Mouse (Mus musculus) olfactory bulb, adult 2 months (tissue): Measurements from ENCODE around the gene Atg4d. TPM values are rescaled to one million over a fixed set of nuclear protein-coding genes. Genes with fewer than 3 reads are reported as not detected.
"Not testable (repeated sequence)": the region's sequence is repeated elsewhere in the genome, so short reads cannot be mapped to it uniquely, and the experiment has no call there.

ENCODE experiments used
- H3K27ac ChIP-seq: fragments of 200-500 bp; 2 replicates; pipeline ENCODE4 v1.5.1; 2012; ENCODE audit warnings: low read depth, low read length; ENCODE audit not compliant: insufficient read depth
- H3K4me1 ChIP-seq: fragments of 200-500 bp; 2 replicates; pipeline ENCODE4 v1.6.1; 2012; ENCODE audit warnings: low read length; ENCODE audit not compliant: control insufficient read depth, insufficient read depth
- H3K4me3 ChIP-seq: fragments of 200-500 bp; 2 replicates; pipeline ENCODE4 v1.5.1; 2012; ENCODE audit warnings: mild to moderate bottlenecking, low read depth, low read length, moderate library complexity; ENCODE audit not compliant: insufficient read depth
- CTCF ChIP-seq: fragments of 200-500 bp; IDR thresholded peaks from 2 replicates; pipeline ENCODE4 v1.5.1; 2012; ENCODE audit warnings: low read depth, mild to moderate bottlenecking, low read length, moderate library complexity; ENCODE audit not compliant: insufficient read depth
- POLR2A ChIP-seq: fragments of 200-500 bp; IDR thresholded peaks from 2 replicates; pipeline ENCODE4 v1.6.1; 2012; ENCODE audit warnings: mild to moderate bottlenecking, low read depth, low read length, moderate library complexity; ENCODE audit not compliant: insufficient read depth
- WGBS: fragments of 180-500 bp; shearing (Covaris S2); methylation state at CpG from one replicate; pipeline ENCODE4 v1.1.7; 2018; 5-methylcytosine and 5-hydroxymethylcytosine counted together
- polyA plus RNA-seq: library from polyadenylated mRNA; stranded (reverse); fragments of >200 nt; gene quantifications from 2 replicates; pipeline ENCODE4 v1.2.4, GENCODE M21; 2012; ENCODE audit warnings: low replicate concordance; ENCODE audit not compliant: missing spikeins, insufficient read depth, insufficient read length

Atg4d gene
- polyA plus RNA-seq, 1 experiment = not detected

DNA sequence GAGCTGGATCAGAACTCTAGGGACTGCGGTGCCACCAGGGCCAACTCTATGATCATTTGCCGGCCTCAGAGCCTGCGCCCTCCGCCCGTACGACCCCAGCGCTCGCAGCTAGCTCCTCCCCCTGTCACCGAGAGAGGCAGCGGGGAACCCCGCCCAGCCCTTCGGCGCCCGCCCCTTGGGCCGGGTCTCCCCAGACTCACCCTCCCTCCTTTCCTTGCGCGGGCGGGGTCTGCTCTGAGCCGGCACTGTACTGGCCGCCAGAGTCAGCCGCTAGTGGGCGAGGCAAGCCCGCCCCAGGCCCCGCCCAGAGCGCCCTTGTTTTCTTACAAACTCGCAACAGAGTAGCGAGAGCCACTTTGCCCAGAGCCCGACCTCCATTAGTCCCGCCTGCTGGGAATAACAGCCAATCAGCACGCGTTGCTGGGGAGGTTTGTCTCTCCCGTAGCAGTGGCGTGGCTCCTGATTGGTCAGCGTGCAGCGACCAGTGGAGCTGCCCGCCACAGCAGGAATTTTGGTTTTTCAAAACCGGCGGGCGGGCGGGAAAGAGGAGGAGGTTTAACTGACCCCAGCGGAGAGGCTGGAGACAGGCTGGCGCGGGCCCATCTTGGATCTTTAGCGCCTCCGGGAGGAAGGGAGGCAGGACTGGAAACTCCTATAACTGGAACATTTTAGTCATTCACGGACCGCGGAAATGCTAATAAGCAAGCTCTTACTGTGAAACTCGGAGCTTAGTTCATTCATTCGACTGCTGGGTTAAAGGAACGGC, 26.1 kb downstream of the Atg4d start, which contains the start of gene Cdkn2d:
Cdkn2d (minus strand) TSS at position 386 of the 766 bp plus-strand sequence.
- under 1% methylated on average over 48 of the region's 51 CpGs for WGBS
- peaks cover 14% of the 10 kb centered on the region for H3K4me1 ChIP-seq
- peak within 1 kb of the TSS; percentile 81 for H3K4me3 ChIP-seq
- H3K27ac ChIP-seq = peak within 1 kb of the TSS; percentile 81
- TF ChIP-seq CTCF (0 out of 2 replicates have a peak, but pooled peaks have one; percentile 13), POLR2A (peak; percentile 67)

DNA sequence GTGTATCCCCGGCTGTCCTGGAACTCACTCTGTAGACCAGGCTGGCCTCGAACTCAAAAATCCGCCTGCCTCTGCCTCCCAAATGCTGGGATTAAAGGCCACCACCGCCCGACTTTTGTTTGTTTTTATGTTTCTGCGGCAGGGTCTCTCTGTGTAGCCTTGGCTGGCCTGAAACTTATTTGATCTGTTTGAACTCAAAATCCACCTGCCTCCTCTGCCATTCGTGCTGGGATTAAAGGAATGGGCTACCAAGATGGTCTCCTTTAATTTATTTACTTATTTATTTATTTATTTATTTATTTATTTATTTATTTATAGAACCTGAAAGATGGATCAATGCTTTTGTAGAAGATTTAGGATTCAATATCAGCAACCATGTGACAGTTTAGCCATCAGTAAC, 26.8 kb downstream of the Atg4d start:
- H3K27ac ChIP-seq = not testable (repeated sequence)
- H3K4me1 ChIP-seq = peaks cover 12% of the 10 kb centered on the region
- WGBS = 12% methylated on average over 7 of the region's 7 CpGs
- H3K4me3 ChIP-seq = peak overlapping the region; percentile 59; the same call in 1 of the 2 replicates

DNA sequence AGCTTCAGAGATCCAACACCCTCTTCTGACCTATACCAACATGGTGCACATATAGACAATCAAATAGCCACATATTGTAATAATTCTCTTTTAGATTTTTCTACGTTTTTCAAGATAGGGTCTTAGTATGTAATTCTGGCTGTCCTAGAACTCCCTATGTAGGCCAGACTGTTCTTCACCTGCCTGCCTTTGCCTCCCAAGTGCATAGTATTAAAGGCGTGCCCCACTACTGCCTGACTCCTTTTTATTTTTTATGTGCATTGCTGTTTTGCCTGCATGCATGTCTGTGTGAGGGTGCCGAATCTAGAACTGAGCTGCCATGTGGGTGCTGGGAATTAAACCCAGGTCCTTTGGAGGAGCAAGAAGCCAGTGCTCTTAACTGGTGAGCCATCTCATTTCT, 27.2 kb downstream of the Atg4d start:
- no peak overlapping the region for H3K27ac ChIP-seq
- 96% methylated on average over 3 of the region's 3 CpGs for WGBS
- TF ChIP-seq CTCF = no peak
- no peak for TF ChIP-seq POLR2A
- H3K4me1 ChIP-seq = peaks cover 12% of the 10 kb centered on the region
- H3K4me3 ChIP-seq = no peak overlapping the region

DNA sequence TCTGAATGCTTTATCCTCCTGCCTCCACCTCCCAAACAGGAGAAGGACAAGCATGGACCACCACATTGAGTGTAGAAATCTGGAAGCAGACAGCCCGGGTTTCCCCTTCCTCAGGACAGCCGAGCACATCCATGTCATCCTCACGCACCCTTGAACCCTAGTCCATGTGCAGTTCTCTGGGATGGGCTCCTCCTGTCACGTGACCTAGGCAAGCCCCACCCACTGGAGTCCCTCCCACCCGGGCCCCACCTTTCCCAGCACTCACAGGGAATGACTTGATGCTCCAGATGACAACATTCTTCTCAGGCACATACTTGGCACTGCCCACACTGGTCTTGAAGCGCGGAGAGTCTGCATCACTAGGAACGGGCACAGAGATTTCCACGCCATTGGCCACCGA, 33.9 kb downstream of the Atg4d start:
- H3K4me3 ChIP-seq = no peak overlapping the region
- 87% methylated on average over 10 of the region's 10 CpGs for WGBS
- TF ChIP-seq CTCF (no peak), POLR2A (no peak)

DNA sequence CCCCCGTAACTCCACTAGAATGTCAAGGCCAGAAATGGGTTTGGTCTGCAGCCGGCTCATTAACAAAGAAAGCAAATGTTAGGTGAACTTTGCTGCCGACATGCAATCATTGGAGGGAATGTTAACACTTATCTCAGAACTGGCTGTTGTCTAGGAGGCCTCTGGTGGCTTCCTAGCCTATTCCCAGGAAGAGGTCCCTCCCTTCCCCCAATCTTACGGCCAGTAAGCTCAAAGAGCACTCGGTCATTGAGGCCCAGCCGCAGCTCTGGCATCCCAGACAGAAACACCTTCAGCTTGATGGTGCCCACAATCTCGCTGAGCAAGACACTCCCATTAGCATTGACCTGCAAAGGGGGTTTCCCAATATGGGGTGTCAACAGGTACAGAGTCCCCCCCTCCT, 40.0 kb downstream of the Atg4d start:
- 86% methylated on average over 7 of the region's 7 CpGs for WGBS

More for the DNA sequence above, 33.9 kb downstream of the Atg4d start:
- H3K4me1 ChIP-seq = no peaks in the 10 kb centered on the region
- no peak overlapping the region for H3K27ac ChIP-seq

DNA sequence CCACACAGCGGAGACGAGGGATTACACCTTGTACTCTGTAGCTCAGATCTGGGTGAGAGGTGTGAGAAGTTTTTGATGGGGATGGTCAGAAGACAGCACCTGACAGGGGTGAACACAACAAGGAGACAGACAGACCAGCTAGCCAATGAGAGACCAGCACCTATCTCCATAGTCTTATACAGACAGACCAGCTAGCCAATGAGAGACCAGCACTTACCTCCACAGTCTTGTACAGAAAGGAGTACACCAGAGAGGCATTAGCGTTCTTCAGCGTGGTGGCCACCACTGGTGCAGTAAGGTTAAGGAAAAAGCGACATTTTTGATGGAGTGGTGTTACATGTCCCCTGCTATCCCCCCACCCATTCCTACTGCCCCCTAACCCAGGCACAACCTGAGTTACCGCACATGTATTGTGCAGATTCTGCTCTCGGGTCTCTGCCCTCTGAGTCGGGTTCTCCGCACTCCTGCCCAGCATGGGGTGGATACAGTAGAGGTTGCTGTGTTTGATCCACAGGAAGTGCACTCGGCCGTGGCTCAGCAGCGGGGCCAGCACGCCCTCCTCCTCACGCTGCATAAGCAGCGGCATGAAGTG, 44.2 kb downstream of the Atg4d start:
- Histone ChIP-seq H3K4me1 (peaks cover 9% of the 10 kb centered on the region), H3K27ac (no peak overlapping the region), H3K4me3 (no peak overlapping the region)
- 72% methylated on average over 15 of the region's 15 CpGs for WGBS
- TF ChIP-seq CTCF = no peak
- TF ChIP-seq POLR2A = no peak

More for the DNA sequence above, 40.0 kb downstream of the Atg4d start:
- no peak overlapping the region for H3K4me3 ChIP-seq
- H3K4me1 ChIP-seq = no peaks in the 10 kb centered on the region
- TF ChIP-seq POLR2A = no peak
- TF ChIP-seq CTCF = no peak
- no peak overlapping the region for H3K27ac ChIP-seq

DNA sequence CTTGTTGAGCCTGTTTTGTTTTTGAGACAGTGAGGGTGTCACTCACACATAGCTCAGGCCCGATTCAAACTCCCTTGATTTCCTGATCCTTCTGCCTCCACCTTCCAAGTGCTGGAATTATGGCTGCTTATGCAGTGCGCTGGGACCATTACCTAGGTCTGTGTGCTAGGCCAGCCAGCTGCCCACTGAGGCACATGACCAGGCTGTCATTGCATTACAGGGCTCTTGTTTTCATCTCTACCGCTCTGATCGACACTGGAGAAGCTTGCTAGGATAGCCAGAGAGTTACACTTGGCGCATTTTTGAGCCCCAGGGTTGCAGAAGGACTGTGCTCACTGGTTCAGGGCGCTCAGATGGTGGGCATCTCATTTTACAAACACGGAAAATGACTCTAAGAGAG, 46.6 kb downstream of the Atg4d start:
- H3K4me1 ChIP-seq = peaks cover 9% of the 10 kb centered on the region
- WGBS = 51% methylated on average over 7 of the region's 7 CpGs
- TF ChIP-seq POLR2A = no peak
- TF ChIP-seq CTCF = no peak
- H3K27ac ChIP-seq = no peak overlapping the region
- H3K4me3 ChIP-seq = no peak overlapping the region

DNA sequence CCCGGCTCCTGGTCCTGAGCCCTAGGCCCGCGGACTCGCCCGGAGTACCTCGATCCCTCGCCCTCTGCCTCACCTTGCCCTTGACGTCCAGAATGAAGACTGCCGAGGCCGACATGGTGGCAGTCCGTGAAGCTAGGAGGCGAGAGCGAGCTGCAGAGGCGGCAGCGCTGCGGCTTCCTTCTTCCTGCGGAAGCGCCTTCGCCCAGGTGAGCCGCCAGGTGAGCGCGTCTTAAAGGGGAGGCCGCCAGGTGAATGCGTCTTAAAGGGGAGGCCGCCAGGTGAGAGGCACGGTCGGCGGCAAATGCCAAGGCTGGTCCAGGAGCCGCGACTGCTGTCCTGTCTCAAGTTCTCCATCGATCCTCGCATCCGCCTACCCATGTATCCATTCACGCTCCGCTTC, 47.0 kb downstream of the Atg4d start, which contains the start of gene Ap1m2:
Ap1m2 (minus strand) TSS at position 204 of the 400 bp plus-strand sequence.
- TF ChIP-seq CTCF (no peak), POLR2A (no peak)
- no peak within 1 kb of the TSS for H3K27ac ChIP-seq
- H3K4me1 ChIP-seq = peaks cover 9% of the 10 kb centered on the region
- H3K4me3 ChIP-seq = no peak within 1 kb of the TSS
- 18% methylated on average over 35 of the region's 35 CpGs for WGBS

DNA sequence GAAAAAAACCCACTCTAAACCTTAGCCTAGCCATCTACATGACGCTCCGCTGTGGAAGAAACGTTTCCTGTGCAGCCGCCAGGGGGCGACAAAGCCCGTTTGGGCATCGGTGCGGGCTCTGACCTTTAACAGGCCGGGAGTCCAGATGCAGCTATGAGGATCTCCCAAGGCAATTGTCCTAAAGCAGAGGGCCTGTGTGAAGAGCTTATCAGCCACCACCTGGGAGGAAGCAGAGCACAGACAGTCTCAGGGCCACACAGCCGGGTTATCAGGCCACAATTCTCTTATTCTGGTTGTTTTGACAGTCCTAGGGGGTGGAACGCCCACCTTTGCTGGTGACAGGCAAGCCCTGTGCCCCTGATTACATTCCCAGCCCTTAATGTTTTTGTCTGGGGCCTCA, 48.3 kb downstream of the Atg4d start:
- H3K4me1 ChIP-seq = peaks cover 9% of the 10 kb centered on the region
- TF ChIP-seq POLR2A (no peak), CTCF (peak; percentile 95)
- WGBS = 8% methylated on average over 11 of the region's 11 CpGs
- H3K27ac ChIP-seq = no peak overlapping the region
- H3K4me3 ChIP-seq = no peak overlapping the region
